Mouse (Mus musculus): Measurements from ENCODE around the gene Hoxd1.

Hoxd1 gene

GRCm38 (mm10) chr2:74732513-74733316 is 30.1 kb upstream of the Hoxd1 start:
- CTCF ChIA-PET = no interaction called here

- CTCF ChIA-PET = no interaction called here
Observed at GRCm38 (mm10) chr2:74733317-74733661, 29.5 kb upstream of the Hoxd1 start.

- CTCF ChIA-PET = no interaction called here
Observed at GRCm38 (mm10) chr2:74733765-74734164, 29.0 kb upstream of the Hoxd1 start.

- CTCF ChIA-PET = no interaction called here
Observed at GRCm38 (mm10) chr2:74734451-74734850, 28.3 kb upstream of the Hoxd1 start.

- CTCF ChIA-PET = no interaction called here
Observed at GRCm38 (mm10) chr2:74734996-74735811, 27.6 kb upstream of the Hoxd1 start.

- CTCF ChIA-PET = no interaction called here
Observed at GRCm38 (mm10) chr2:74735851-74736687, 26.7 kb upstream of the Hoxd1 start.

GRCm38 (mm10) chr2:74736688-74737577 is 25.8 kb upstream of the Hoxd1 start:
- CTCF ChIA-PET = no interaction called here

GRCm38 (mm10) chr2:74737578-74738070 is 25.2 kb upstream of the Hoxd1 start:
- CTCF ChIA-PET = no interaction called here

GRCm38 (mm10) chr2:74738623-74739475 is 23.9 kb upstream of the Hoxd1 start:
- CTCF ChIA-PET = no interaction called here

GRCm38 (mm10) chr2:74739476-74739800 is 23.3 kb upstream of the Hoxd1 start:
- CTCF ChIA-PET = no interaction called here

GRCm38 (mm10) chr2:74739869-74740268 is 22.9 kb upstream of the Hoxd1 start:
- CTCF ChIA-PET = no interaction called here

GRCm38 (mm10) chr2:74740311-74741091 is 22.3 kb upstream of the Hoxd1 start:
- CTCF ChIA-PET = no interaction called here

GRCm38 (mm10) chr2:74741252-74741978 is 21.4 kb upstream of the Hoxd1 start:
- CTCF ChIA-PET = no interaction called here

- CTCF ChIA-PET = no interaction called here
Observed at GRCm38 (mm10) chr2:74741979-74742277, 20.9 kb upstream of the Hoxd1 start.

- CTCF ChIA-PET = interaction anchor here (0.6 kb wide), 1 partner anchor 55 kb away, joined by 3 read pairs; no protein-coding TSS in a partner anchor
Observed at GRCm38 (mm10) chr2:74745540-74746297, 17.1 kb upstream of the Hoxd1 start.

GRCm38 (mm10) chr2:74746298-74746921 is 16.4 kb upstream of the Hoxd1 start:
- CTCF ChIA-PET = no interaction called here

GRCm38 (mm10) chr2:74747006-74747405 is 15.8 kb upstream of the Hoxd1 start:
- CTCF ChIA-PET = no interaction called here

- CTCF ChIA-PET = no interaction called here
Observed at GRCm38 (mm10) chr2:74747661-74748141, 15.1 kb upstream of the Hoxd1 start.
